Mouse (Mus musculus) neutrophil, adult 5-6 weeks (primary cell): ENCODE data around the gene Gm38119. TPM values are rescaled to one million over a fixed set of nuclear protein-coding genes. Genes with fewer than 3 reads are reported as not detected.

Experiments
- ATAC-seq: fragments of 151-379, 151-347 bp; 2 replicates; pipeline ENCODE4 v1.8.0; 2017; ENCODE audit warnings: mild to moderate bottlenecking, moderate TSS enrichment; ENCODE audit not compliant: insufficient number of reproducible peaks, poor library complexity, low FRiP score, severe bottlenecking; ENCODE audit errors: extremely low read depth
- total RNA-seq: library from RNA; stranded (forward); fragments of 200-1000 nt; gene quantifications from 2 replicates; pipeline ENCODE4 v1.2.3, GENCODE M21; 2017

Gene Gm38119
- not detected in 2 replicates for total RNA-seq

DNA sequence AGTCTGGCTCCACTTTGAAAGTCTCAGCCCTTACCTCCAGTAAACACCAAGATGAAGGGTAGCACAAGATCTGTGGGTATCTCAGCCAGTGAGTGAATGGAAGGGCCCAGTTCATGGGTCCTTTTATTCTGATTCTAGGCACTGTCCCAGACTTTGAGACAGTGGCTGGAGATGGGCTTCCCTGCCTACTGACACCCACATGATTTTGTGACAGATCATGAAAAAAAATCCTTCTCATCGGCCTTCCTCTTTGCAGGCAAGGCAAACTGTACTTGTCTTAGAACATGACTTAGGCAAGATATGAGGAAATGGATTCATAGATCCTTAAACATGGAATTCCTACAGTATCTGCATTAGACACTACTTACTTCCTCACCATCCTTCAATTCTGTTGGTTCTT lies at the start of gene Gm38119:
Gm38119 (minus strand) TSS at position 101 of the 400 bp plus-strand sequence.
- no peak for ATAC-seq

DNA sequence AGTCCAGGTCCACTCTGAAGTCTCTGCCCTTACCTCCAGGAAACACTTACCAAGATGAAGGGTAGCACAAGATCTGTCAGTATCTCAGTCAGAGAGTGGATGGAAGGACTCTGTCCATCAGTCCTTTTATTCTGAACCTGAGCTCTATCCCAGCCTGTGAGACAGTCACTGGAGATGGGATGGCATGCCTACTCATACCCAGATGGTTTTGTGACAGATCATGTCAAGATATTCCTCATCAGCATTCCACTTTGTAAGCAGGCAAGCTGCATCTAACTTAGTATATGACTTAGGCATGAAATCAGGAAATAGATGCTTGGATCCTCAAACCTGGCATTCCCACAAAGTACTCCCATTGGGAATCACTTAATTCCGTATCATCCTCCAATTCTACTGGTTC lies 39.9 kb upstream of the Gm38119 start, which contains the start of gene Lce1i:
Lce1i (minus strand) TSS at position 101 of the 400 bp plus-strand sequence.
- ATAC-seq = no peak

DNA sequence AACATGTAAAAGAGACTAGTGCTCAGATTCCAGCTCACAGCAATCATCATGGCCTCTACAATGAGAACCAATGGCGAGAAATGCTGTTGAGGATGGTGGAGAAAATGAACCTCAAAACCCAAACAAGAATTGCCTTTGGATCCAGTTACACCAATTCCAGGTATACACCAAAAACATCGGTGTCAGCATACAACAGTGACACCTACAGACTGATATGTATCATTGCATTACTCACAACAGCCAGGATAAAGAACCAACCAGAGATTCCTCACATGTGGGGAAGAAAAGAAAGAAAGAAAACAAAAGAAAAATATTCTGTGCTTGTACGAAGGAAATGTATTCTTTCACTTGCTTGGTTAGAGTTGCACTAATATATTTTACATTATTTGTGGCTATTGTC lies 32.7 kb upstream of the Gm38119 start:
- no peak for ATAC-seq

DNA sequence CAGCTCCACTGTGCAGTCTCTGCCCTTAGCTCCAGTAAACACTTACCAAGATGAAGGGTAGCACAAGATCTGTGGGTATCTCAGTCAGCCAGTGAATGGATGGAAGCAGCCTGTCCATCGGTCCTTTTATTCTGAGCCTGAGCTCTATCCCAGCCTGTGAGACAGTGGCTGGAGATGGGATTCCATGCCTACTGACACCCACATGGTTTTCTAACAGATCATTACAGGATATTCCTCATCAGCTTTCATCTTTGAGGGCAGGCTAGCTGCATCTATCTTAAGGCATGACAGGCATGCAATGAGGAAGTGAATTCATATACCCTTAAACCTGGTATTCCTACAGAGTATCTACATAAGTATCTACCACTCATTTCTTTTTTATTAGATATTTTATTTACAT lies 26.1 kb upstream of the Gm38119 start, which contains the start of gene Lce1h:
Lce1h (minus strand) TSS at position 101 of the 400 bp plus-strand sequence.
- no peak for ATAC-seq

GRCm38 (mm10) chr3:92753197-92753596 lies 14.3 kb upstream of the Gm38119 start:
- no peak for ATAC-seq

- no peak for ATAC-seq
Observed at GRCm38 (mm10) chr3:92752238-92752637, 13.3 kb upstream of the Gm38119 start, which contains the start of gene Lce1g. Gene Lce1g, minus strand, starts transcription at chr3:92752338.

- ATAC-seq = no peak
Observed at GRCm38 (mm10) chr3:92722631-92723030, 16.3 kb downstream of the Gm38119 start.

- no peak for ATAC-seq
Observed at GRCm38 (mm10) chr3:92720250-92720649, 18.6 kb downstream of the Gm38119 start, which contains the start of gene Lce1f. Gene Lce1f, minus strand, starts transcription at chr3:92720350.

GRCm38 (mm10) chr3:92715122-92715521 lies 23.8 kb downstream of the Gm38119 start:
- ATAC-seq = no peak

DNA sequence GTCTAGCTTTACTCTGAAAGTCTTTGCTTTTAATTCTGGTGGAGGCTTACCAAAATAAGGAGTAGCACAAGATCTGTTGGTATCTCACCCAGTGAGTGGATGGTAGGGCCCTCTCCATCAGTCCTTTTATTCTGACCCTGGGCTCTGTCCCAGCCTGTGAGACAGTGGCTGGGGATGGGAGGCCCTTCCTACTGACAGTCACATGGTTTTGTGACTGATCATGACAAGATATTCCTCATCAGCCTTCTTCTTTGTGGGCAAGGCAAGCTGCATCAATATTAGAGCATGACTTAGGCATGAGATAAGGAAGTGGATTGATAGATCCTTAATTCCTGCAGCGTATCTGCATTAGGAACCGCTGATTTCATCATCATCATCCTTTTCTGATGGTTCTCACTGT lies 29.9 kb downstream of the Gm38119 start, which contains the start of gene Lce1e:
Lce1e (minus strand) TSS at position 101 of the 400 bp plus-strand sequence.
- no peak for ATAC-seq

GRCm38 (mm10) chr3:92694613-92695012 lies 44.3 kb downstream of the Gm38119 start:
- no peak for ATAC-seq

- ATAC-seq = no peak
Observed at GRCm38 (mm10) chr3:92691688-92692087, 47.2 kb downstream of the Gm38119 start.

DNA sequence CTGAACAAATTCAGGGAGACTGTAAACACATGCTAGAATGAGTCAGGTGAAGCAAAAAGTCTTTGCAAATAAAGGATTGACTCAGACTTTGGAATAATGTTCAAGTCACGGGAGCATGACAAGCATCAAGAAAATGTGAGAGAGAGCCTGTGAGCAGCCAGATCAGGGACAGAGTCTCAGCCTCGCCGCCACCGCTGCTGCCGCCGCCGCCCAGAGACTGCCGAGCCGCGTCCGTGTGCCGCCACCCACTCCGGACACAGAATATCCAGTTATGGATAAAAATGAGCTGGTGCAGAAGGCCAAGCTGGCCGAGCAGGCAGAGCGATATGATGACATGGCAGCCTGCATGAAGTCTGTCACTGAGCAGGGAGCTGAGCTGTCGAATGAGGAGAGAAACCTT lies 49.7 kb downstream of the Gm38119 start:
- peak; percentile 48; the same call in 1 of the 2 replicates for ATAC-seq

Other genes with a start within 250 kb of the Gm38119 start
- gene Sprr4, start 238.6 kb downstream of the Gm38119 start, total RNA-seq = not detected in 2 replicates
- gene 2310046K23Rik, start 204.6 kb downstream of the Gm38119 start, total RNA-seq = 0.98 TPM in 1 of 2 replicates, not detected in the other
- not detected in 2 replicates for gene Ivl, start 165.4 kb downstream of the Gm38119 start, total RNA-seq
- gene Smcp, start 150.1 kb downstream of the Gm38119 start, total RNA-seq = not detected in 2 replicates
- gene 2210017I01Rik, start 131.6 kb downstream of the Gm38119 start, total RNA-seq = not detected in 2 replicates
- not detected in 2 replicates for gene Lce6a, start 117.4 kb downstream of the Gm38119 start, total RNA-seq
- gene Lce1a1, start 90.8 kb downstream of the Gm38119 start, total RNA-seq = not detected in 2 replicates
- gene Lce1b, start 82.2 kb downstream of the Gm38119 start, total RNA-seq = not detected in 2 replicates
- not detected in 2 replicates for gene Lce1a2, start 68.8 kb downstream of the Gm38119 start, total RNA-seq
- gene Lce1c, start 59.8 kb downstream of the Gm38119 start, total RNA-seq = not detected in 2 replicates
- not detected in 2 replicates for gene Lce1d, start 51.9 kb downstream of the Gm38119 start, total RNA-seq
- not detected in 2 replicates for gene Lce1e, start 30.0 kb downstream of the Gm38119 start, total RNA-seq
- not detected in 2 replicates for gene Lce1f, start 18.7 kb downstream of the Gm38119 start, total RNA-seq
- gene Lce1g, start 13.2 kb upstream of the Gm38119 start, total RNA-seq = not detected in 2 replicates
- gene Lce1h, start 26.0 kb upstream of the Gm38119 start, total RNA-seq = not detected in 2 replicates
- gene Lce1i, start 39.8 kb upstream of the Gm38119 start, total RNA-seq = not detected in 2 replicates
- gene Lce1j, start 51.4 kb upstream of the Gm38119 start, total RNA-seq = not detected in 2 replicates
- gene Lce1k, start 68.8 kb upstream of the Gm38119 start, total RNA-seq = not detected in 2 replicates
- not detected in 2 replicates for gene Kprp, start 88.2 kb upstream of the Gm38119 start, total RNA-seq
- gene Lce1l, start 112.2 kb upstream of the Gm38119 start, total RNA-seq = not detected in 2 replicates
- gene 2310050C09Rik, start 131.1 kb upstream of the Gm38119 start, total RNA-seq = not detected in 2 replicates
- not detected in 2 replicates for gene Lce3a, start 187.1 kb upstream of the Gm38119 start, total RNA-seq
- not detected in 2 replicates for gene Lce3b, start 193.9 kb upstream of the Gm38119 start, total RNA-seq
- gene Lce3c, start 205.4 kb upstream of the Gm38119 start, total RNA-seq = not detected in 2 replicates
- not detected in 2 replicates for gene Lce3d, start 218.3 kb upstream of the Gm38119 start, total RNA-seq
- gene Lce3e, start 228.0 kb upstream of the Gm38119 start, total RNA-seq = not detected in 2 replicates